Mouse (Mus musculus) WW6 (cell line): ENCODE data around the gene Bcl6.

Experiments used
- DNase-seq: peaks from one replicate; pipeline ENCODE4 v3.0.0-alpha.2; 2013; ENCODE audit warnings: low read depth, low spot score

Bcl6 gene

DNA sequence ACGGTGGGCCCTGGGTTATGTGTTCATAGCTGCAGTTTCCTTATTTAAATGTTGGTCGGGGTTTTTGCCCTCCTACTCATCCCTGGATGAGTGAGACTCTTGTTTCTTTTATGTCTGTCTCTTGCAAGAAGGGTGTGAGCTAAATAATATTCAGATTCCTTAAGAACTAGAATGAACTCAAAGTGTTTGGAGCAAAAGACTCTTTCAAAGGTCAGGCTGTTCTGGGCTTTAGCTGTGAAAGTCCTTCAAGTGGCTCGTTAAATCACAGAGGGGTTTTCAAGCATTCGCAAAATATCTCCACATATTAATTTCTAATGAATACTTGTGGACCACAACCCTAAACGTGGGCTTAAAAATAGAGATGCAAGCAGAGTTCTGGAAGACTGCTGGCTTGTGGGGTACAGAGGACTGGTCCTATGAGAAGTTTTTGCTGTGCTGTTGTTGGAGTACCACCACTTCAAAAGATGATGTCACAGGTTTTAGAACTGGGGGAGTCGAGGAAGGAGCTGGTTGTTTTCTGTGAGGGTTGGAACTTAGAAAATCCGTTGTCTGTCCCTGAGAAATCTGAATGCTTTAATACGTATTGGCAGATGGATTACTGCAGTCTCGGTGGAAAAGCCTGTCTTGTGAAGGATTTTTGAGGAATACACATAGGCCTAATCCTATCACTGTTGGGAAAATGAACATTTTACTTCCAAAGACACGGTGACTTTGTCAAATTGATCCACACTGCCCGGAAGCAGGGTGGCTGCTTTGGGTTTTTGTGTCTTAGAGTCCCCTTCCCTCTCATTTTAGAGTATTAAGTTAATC, 1.7 kb upstream of the Bcl6 start:
- no peak for DNase-seq

DNA sequence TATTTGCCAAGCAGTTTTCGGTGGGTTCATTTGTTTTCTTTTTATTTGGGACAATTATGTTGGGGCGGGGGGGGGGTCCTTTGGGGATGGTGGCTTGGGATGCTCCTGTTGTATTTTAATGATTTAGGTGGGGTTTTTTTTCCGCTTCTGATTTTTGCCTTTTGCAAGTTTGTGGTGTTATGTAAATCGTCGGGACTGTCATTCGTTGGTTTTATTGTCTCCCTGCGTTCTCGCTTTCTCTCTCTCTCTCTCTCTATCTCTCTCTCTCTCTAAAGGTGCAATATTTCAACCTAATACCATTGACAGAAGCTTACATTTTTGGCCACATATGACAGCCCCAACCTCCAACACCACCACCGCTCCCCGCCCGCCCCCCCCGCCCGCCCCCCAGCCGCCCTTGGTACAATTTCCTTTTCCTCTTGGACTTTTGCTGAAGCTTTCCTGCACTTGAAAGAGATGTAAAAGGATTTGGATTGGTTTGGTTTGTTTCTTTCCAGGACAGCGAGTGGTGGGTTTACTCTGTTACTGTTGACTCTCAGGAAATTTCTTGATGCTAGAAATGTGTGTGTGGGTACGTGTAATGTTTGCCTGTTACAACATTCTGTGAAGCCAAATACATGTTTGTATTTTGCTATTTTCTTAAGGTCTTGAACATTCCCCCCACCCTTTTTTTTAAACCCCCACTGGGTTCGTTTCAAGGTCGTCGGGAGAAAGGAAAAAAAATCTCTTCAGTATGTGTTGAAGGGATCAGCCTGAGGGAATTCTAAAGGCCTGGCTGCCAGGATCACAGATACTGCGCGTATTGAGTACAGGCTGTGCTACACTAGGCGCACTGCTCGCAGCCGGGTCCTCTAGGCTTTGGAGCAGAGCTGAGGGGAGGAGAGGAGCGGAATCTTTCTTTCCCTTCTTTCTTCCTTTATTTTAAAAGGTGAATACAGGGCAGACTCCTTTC, 833 bp upstream of the Bcl6 start:
- DNase-seq = no peak

DNA sequence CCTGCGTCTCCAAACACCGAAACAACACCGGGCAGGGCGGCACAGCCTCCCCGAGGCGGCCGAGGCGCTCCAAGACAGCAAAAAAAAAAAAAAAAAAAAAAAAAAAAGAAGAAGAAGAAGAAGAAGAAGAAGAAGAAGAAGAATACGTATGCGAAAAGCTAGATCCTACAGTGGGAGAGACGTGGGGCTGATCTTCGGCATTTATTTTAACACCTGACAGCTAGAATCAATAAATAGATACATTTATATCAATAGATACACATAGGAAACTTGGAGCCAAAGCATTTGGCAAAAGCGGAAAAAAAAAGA, 541 bp downstream of the Bcl6 start:
- DNase-seq = no peak

DNA sequence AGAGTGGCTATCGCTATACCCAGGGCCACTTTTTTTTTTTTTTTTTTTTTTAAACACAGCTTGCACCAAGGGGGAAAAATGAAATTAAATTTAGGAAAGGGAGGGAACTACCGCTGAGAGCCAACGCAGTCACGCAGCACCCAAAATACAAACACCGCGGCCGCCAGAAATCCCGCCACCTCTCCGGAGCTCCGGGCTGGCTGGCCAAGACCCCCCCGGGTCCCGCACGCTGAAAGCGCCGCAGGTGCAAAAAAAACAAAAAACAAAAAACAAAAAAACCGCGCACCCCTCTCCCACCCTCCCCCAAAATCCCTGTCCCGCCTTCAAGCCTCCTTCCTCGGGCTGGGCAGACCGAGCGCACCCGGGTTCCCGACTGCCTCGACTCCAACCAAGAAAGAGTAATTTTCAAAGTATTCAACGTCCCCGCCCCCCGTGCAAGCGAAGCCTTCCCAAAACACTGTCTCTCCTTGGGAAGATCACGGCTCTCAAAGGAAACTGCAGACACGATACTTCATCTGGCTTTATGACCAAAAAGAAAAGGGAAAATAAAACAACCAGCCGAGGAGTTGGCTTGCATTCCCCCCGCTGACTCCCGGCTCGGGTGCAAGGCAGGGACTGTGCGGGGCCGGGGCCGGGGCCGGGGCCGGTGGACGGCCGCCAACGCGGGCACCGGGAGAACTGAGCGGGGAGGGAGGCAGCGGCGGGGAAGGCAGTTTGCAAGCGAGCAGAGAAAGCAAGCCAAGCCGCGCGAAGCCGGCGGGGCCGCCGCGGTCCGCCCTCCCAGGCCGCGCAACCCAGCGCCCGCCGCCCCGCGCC, 1.1 kb downstream of the Bcl6 start:
- no peak for DNase-seq

DNA sequence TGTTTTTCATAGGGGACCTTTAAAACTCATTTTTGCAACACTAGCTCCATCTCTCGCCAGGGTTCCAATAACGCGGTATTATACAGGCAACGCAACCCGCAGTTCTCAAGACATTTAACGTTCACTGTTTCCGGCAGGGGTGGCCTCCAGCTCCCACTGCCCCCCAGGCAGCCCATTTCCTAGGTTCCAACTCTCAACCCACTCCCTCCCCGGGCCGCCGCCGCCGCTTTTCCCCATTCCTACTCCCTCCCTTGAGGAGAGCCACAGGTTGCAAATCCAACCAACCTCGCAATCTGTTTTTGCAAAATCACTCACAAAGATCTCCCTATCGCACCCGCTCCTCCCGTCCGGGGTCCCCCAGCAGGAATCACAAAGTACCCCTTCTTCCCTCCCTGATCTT, 1.8 kb downstream of the Bcl6 start:
- DNase-seq = no peak

DNA sequence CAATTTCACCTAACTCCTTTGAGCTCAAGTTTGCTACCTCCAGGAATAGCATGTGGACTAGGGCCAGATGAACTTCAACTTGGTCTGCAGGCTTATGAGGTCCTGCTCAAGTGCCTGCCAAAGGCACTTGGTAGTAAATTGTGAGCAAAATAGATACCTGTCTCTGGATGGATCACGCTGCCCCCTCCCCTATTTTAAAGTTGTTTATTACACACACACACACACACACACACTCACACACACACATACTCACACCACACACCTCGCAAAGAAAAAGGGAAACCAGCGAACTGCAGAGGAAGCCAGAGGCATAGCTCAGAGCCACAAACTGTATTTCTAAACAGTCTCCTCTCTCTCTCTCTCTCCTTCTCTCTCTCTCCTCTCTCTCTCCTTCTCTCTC, 2.5 kb downstream of the Bcl6 start:
- DNase-seq = no peak

DNA sequence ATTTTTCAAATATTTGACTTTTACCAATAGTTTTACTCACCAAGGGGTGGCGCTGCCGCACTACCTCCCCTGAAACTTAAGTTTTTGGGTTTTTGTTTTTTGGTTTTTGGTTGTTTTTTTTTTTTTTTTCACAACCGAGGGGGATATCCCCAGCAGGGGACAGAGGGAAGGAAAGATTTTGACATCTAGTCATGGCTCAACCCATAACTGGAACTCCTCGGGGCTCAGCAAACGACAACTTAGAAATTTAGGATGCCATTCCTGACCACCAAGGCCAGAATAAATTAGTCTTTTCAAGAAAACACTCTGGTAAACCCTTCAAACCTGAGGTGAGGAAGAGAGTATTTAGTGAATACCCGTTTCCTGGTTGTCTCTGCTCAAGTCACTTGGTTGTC, 3.2 kb downstream of the Bcl6 start:
- DNase-seq = no peak

DNA sequence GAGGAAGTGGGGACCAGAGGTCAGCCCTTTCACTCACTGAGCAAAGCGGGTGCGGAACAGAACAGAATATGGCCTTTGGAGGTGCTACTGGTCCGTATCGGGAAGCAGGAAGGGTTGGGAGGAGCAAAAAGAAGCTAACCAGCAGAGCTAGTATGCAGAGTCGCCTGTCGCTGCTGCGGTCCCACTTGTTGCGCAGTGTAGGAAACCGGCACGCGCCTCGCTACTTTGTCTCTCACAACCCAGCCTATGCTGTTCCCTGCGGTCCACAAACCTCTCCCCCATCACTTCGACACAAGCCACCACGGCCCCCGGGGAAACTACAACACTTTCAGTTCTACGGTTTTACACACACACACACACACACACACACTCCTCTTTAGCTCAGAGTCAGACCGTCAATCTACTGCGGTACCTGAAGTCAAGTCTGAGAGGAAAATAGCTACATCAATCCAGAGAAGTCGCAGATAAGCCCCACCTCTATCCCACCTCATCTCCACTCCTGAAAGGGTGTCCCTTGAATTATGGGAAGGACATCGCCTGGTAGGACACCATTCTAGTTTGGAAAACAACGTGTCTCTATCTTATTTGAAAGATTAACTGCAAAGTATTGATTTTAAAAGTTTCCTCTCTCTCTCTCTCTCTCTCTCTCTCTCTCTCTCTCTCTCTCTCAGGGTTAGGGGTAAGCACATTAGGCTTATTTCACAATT, 3.7 kb downstream of the Bcl6 start:
- no peak for DNase-seq

DNA sequence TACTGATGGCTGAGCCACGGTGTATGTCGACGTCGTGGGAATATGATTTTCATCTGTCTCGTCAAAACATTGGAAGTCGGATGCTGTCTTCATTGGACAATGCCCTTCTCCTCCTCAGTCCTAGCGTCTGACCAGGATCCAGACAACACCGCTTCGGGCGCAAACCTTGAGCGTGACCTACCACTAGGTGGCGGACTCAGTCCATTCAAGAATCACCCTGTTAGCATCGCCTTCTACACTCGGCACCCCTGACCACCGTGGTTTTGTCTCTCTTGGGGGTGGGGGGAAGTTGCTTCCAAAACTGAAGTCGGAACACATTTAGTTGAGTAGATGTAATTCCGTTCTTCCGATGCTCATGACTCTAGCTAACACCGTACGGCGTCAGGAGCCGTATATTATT, 4.5 kb downstream of the Bcl6 start:
- DNase-seq = no peak

DNA sequence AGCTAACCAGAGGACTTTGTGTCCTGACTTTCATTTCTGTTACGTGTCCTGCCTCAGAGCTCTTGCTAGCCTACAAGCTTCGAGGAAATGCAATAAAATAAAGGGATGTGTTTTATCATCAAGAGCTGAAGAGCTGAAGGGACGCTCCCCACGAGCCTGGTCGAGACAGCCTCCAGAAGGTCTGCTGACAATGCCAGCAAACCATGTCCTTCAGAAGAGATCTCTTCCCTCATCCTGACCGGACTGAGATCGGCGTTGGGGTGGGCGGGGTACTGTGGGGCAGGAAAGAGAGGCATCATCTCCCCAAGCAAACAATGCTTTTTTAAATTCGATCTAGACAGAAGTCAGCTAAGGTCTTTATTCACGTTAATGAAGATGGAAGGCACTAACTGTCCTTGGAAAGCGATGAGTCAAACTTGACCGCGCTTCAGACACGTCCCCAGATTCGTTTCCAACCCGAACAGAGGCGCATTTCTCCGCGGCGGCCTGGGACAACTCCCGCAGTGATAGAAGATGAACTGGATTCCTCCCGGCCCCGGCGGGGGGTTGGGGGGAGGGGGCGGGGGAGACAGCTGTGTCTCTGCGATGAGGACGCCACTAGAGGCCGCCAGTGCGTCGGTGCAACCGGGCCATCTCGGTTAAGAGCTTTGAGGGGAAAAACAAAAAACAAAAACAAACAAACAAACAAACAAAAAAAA, 5.6 kb downstream of the Bcl6 start:
- DNase-seq = no peak

DNA sequence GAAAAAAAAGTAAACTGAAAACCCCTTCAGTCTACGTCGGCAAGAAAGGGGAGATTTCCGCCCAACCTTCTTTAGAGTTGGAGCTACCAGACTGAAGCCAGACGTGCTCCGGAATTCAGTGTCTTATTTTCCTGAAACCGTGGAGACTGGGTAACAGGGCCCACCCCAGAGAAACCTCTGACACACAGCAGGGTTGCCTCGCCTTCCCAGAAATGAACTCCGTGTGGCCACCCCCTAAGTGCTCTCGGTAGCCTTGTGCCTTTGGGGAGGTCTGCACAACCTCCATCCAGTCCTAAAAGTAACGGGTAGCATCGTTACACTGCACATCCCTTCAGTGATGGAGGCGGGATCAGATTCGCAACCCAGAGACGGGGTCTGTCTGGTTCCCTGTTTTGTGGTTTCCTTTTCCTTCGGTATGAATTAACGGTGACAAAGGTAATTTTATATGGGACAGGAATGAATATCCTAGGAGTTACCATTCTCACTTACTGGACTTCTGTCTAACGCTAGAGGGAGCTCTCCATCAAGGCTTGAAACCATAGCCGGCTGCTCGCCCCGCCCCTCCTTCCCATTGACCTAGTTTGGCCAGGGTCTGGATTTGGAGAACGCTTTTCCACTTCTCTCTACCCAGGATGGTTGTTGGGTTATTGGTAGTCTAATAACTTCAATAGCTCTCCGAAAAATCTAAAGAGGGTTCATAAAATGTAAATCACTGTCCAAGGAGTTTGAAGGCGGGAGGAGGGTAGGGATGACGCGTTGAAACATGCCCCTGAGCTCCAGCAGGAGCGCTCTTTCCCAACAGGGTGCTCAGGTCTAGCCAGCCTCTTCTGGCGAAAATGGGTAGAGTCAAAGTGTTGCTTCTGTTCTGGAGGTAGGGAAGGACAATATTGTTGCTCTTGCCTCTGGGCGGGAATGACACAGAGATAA, 6.5 kb downstream of the Bcl6 start:
- DNase-seq = no peak

DNA sequence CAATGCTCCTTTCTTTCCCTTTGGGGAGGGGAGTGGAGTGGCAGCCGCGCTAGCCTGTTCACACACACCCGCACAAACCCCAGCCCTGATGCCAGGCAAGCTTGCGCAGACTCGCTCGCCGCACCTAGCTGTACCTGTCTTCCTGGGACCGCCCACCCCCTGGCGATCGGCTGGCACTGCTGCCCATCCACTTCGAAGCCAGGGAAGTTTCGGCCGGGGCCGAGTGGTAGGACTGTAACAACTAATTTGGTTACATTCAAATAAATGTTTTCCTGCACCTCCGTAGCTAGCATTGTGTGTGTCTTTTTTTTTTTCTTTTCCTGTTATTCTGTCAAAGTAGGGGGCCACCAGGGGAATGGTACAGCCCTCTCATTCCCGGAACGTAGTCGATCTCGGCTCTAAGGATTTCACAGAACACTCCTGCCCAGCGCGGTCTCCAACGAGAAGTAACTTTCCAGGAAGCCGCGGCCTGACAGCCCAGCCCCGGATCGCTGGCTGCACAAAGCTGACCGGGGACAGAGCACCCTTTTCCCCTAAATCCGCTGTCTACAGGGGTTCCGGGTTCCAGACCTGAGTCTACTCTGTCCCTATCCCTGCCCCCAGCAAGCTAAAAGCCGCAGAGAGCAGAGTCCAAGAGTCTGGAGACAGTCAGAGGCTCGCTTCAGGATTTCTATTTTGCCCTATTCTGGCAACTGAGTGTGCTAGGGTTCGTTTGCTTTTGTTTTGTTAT, 7.5 kb downstream of the Bcl6 start:
- DNase-seq = no peak

DNA sequence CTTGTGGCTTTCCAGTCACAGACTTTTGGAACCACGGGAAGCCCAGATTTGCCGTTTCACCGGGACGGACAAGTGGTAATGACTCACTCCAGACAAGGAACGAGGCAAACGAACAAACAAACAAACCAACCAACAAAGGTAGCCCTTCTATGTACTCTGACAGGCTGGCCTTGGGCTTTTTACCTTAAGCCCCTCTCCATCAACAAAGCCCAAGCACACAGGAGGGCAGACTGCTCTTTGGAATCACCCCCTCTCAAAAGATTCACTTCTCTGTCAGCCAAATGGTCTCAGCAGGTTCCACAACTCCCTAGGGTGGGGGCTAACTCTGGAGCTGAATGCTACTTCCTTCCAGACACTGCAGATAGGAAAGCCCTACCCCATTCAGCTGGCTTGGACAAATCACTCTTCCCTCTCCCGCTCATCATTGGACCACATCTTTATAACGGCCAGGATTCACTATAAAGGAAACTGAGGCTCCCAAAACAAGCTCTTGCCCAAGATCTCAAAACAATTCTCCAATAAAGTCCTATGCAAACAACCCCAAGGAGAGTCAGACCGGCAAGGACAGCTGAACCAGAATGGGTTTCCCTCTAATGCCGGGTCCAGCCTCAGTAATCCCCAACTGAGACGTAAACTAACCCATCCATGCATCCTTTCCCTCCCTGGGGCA, 8.3 kb downstream of the Bcl6 start:
- DNase-seq = no peak

DNA sequence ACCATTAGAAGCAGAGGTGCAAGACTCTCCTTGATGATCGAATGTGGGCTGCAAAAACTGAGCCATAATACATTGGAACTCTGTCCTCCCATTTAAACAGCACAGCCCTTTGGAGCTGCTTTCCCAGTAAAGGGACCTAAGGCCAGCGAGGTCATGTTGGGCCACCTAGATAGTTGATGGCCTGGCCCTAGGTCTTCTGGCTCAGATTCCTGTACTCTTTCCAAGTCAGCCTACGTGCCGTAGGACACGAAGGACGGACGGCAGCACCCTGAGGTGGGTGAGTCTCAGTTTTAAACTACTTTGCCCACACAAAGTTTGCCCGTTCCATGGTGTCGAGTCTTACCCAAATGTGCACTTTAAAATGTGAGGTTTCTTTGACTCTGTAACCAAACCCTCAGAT, 9.2 kb downstream of the Bcl6 start:
- no peak for DNase-seq

DNA sequence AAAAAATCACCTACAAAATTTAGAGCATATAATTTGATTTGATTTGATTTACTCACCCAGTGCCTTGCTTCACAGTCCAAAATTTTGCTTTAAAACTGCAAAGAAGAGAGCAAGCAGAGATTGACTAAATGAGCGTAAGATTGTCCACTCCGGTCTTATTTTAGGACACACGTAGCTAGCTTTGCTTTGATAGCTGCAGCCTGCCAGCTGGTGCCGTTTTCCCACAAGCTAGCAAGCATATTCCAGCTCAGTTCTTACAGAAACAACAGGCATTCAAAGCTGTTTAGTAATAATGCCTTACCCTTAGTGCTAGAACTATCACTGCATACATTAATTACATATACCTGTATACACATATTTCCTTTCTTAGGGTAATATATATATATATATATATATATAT, 10.2 kb downstream of the Bcl6 start:
- DNase-seq = no peak

DNA sequence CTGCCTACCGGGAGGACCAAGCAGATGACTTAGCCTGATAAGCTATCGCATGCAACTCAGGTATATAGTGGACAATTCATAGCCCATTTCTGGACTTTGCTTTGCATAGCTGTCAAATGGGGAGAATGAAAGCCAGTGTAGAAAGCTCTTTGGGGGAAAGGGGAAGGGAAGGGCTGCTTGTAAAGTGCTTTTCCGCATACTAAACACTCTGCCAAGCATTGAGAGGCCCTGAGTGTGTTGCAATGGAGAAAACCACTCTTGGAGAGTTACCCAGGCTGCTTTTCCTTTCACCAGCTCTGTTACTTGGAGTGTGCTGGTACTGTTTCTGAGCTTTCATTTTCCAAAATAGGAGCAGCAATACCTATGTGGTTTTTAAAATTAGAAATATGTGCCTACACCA, 10.9 kb downstream of the Bcl6 start:
- no peak for DNase-seq

DNA sequence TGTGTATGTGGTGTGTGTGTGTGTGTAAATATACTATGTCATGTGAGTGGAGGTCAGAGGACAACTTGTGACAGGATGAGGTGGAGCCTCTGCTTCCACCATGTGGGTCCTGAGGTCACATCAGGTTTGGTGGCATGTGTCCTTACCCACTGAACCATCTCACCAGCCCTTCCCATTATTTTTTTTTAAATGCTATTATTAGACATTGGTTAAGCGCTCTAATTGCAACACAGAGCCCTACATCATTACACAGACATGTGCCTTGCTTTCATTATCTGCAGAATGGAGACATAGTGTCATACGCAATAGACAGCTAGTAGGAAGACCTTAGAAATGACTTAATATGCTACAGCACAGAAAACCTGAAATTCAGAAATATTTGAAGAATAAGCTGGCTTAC, 12.5 kb downstream of the Bcl6 start:
- DNase-seq = no peak

DNA sequence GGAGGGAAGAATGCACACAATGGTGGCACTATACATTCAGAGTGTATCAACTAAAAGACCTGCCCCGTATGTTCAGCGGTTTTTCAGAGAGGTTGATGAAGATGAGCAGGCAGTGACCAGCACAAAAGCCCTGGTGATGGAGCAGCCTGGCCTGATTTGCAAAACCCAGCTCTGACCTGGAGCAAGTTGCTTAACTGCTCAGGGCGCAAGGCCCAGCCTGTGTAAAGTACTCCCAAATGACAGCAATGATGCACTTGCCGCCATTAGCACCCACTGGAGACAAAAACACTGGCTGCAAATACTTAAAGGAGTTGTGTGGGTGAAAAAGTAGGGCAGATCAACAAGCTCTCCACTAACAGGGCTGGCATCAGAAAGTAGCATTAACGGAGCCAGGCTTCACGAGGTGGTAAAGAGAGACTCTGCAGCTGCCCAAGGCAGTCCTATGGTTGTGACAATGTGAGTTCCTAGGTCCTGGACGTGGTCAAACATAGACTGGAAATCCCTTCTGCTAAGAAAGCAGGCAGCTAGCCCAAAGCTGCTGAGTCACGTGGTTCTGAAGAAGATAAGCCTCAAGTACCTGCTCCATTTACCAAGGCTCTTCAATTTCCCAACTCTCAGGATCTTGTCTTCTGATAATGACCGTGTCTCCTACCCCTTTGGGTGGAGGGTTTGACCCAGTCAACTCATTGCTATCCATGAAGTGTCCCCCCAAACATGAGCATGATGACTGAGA, 14.9 kb downstream of the Bcl6 start:
- DNase-seq = no peak
